Mouse (Mus musculus): ENCODE measurements at regions not wholly inside any gene's neighbourhood (a gene's known extent, or its start where the extent isn't known, plus 50 kb on each side); places are given as distances from the start of the nearest gene placed in this dataset.
"Not testable (repeated sequence)": the region's sequence is repeated elsewhere in the genome, so short reads cannot be mapped to it uniquely, and the experiment has no call there.

DNA sequence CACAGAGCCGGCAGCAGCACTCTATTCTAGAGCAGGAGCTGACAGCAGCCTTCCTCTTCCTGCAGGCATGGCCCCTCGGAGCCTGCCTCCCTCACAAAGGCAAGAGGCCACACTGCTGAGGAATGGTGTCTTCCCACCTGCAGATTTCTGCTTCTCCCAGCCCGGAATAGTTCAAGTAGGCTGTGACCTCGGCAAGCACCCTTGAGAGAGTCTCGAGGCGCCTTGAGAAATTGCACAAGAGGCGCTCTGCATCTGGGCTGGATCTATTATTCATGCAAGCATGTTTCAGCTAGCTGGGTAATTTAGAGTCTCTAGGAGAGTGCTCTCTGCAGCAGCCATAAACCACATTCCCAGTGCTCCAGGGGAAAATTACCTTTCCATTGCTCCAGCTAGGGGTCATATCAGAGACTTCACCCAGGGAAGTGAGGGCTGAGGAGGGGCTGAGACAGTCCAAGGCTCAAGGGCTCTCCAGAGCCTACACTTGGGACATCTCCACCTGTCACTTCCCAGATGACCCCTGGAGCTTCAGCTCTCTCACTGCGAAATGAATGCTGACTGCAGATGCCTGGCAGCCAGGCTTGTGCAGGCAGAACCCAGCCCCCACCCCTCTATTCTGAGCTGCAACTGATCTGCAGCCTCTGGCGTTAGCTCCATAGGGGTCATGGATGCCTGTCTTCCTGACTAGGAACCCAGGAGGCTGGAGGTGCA lies 247.9 kb upstream of the Myt1l start:
- peak; percentile 49 for DNase-seq (ENCODE audit: low read depth, low spot score)

DNA sequence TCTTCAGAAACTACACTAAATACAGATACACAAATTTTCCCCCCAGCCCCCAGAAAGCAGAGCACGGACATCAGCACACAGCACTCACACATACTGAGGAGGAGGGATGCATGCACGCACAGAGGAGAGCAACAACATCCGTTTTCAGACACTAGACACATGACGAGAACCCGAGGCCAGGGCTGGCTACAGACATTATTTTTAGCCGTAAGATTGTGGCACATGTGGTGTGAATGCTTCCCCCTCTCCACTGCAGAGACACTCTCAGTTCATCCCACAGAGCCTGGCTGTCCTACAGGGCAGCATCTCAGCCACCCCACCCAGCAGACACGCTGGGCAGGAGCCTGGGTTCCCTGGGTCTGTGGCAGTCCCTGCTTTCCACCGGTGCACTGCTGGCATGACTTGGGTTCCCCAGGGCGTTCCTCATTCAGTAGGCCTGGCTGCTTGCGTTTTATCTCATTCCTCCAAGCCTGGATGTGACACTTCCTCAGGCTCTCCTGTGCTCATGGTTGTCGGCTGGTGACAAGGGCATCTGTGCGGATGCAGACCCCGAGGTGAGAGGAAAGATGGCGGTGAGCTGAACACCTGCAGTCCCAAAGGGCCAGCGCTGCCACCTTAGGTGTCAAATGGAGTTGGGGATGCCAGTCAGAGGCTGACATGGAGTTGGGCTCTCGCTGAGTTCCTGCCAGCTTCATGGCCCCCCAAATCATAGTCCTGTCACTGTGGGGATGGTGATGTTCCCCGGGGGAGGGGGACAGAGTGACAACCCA lies 247.1 kb upstream of the Myt1l start:
- no peak for DNase-seq (ENCODE audit: low read depth, low spot score)

DNA sequence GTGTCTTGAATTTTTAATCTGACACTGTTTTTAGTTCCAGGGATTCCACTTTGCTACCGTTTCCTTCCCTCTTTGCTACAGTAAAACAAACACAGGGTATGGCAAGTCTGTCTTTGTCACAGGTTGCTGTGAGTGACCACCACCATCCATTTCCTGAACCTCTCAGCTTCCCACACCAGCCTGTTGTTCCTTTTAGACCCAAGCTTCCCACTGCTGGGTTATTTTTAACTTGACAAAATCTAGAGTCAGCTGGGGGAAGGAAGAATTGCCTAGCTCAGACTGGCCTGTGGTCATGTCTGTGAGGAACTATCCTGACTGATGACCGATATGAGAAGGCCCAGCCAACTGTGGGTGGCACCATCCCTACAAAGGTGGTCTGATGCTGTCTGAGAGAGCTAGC lies 239.4 kb upstream of the Myt1l start:
- no peak for DNase-seq (ENCODE audit: low read depth, low spot score)

DNA sequence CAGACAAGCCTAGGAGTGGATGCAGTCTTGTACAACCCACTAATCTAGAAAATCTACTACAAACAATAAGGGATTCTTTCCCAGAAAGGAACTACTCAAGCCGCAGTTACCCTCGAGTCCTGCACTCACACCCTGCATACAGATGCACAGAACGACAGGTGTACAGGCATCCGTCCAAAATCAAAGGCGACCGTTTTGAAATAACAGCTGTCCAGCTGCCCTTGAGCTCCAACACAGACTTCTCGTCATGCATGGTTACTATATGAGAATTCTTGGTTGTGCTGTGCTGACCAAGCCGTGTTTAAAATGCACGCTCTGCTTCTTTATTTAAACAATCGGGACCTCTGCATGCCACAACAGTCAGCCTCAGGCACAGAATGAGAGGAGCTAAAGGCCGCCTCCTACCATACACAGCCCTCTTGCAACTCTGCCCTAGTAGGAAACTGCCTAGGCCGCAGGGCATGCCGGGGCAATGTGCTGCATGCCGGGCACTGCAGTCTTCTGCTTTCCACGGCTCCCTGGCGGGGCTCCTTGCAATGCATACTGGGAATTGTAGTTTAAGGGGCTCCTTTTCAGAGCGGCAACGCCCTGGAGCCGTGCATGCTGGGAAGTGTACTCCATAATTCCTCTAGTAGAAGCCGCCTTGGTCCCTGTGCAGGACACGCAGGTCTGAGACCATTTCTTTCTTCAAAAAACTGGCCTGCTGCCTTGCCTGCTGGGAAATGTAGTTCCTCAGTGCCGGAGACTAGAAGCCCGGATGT lies 237.4 kb upstream of the Myt1l start:
- peak; percentile 98 for DNase-seq (ENCODE audit: low read depth, low spot score)

DNA sequence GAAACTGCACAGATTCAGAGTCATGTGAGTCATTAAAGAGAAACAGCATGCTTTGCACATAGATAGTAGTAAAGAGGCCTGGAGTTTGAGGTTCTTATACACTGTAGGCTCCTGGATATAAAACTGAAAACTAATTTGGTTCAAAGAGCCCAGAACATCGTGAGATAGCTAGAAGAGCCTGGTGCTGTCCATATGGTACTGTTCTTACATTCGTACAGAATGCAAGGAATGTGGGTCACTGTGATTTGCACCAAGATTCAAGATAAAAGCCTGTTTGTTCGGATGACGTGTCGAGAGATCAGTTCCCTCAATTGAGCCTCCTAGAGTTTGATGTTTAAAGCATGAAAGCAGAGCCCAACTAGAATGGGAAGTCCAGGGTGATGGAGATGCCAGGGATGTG lies 230.2 kb upstream of the Myt1l start:
- no peak for DNase-seq (ENCODE audit: low read depth, low spot score)

DNA sequence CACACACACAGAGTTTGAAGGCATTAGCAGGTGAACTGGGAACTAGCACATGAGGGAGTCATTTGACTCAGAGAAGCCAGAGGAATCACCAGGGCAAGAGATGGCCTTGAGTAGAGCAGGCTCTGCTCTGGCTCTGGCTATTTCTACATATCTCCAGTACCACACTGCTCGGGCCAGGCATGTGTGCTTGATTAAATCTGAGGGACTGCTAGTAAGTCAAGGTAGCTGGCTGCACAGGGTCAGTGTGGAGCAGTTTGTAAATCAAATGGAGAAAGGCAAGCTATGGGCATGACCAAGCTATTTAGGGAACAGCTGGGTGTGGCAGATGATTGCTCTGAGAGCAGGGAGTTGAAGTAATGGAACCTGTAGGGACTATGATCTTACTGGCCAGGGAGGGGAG lies 212.5 kb upstream of the Myt1l start:
- DNase-seq (ENCODE audit: low read depth, low spot score), result no peak

DNA sequence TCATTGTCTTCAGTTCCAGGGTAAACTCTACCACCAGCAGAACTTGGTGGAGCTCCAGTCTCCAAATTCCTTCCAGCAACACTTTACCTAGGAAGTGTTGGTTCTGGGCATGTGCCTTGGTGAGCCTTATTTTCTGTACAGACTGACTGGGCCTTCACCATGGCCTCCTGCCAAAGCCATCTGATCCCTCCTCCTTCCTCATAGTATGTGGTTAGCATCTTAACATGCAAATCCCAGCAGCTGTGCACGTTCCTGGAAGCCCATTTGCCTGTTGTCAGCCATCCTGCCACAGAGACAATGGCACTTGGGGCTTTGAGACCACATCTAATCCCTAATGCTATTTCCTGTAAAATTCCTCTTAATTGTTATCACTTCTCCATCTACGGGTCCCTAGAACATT lies 206.7 kb upstream of the Myt1l start:
- DNase-seq (ENCODE audit: low read depth, low spot score), result no peak

DNA sequence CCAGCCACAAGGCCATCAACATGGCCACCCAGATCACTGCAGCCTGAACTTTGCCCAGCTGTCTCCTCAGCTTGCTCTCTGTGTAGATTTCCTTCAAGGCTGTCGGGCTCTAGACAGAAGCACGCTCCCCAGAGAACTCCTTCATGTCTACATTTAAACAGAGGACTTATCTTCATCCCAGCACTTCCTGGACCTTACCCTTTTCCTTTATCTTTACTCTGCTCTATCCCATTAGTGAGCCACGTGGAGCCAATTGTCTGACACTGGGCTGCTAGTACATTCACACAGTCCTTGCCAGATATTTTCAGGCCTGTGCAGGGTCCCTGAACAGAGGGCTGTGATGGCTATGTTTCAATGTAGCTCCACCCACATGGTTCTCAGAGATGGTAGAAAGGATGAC lies 204.7 kb upstream of the Myt1l start:
- no peak for DNase-seq (ENCODE audit: low read depth, low spot score)

DNA sequence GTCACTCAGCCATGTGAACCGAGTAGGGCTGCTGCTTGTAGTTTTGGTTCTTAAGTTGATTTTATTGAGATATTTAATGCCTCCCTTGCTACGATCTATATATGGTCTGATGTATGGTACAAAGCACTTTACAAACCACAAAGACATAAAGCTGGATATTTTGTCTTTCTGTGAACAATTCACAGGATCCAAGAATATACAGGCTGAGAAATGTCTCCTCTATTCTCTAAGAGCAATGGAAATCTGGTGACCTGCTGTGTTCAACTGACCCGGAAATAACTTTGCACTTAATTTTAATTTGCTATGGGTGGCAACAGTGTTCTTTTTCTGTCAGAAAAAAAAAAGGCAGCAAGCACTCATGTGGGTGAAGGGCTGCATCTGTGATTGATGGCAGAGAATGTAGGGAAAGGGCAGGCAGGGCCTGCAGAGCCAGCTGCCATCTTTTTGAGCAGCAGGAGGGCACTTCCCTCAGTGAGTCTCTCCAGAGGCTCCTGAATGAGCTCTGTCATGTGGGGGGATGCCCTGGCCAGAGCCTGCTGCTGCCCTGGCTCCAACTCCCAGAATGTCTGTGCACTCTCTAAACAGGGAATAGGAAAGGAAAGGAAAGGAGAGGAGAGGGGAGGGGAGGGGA lies 192.2 kb upstream of the Myt1l start:
- DNase-seq (ENCODE audit: low read depth, low spot score), result no peak

DNA sequence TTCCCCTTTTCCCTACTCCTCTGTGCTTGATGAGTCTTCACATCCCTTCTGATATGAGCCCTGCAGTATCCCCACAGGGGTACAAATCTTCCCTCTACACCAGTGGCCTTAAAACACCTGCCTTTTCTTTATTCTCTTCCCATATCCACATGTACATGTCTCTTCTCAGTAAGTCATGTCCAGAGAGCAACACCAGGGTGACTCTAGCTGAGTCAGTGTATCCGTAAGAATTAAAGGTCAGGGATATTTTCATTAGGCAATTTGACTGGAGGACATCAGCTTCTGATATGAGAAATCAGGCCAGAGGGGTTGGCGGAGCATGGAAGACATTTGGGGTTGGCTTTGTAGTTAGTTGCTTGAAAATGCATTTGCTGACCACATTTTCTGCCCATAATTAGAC lies 190.8 kb upstream of the Myt1l start:
- no peak for DNase-seq (ENCODE audit: low read depth, low spot score)

DNA sequence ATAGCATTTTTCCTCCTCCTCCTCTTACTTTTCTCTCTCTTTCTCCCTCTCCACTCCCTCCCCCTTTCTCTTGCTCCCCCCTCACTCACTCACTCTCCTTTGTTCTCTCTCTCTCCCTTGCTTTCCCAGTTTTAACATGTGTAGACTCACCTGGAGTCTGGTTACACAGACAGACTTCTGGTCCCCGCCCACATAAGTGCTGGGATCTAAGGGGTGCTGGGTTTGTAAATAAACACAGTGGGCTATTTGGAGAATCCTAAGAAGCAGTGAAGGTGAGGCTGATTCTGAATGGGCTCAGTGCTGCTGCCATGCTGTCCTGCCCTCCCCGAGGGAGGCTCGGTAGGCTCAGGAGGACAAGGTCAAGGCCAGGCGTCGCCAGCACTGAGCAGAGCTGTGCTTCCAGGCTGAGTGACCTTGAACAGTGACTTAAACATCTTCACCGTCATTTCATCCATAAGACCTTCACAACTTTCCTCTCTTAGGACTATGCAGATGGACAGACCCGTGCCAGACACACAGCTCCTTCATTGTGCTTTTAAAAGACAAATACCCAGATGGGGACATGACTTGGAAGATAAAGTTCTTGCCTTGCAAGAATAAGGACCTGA lies 186.7 kb upstream of the Myt1l start:
- no peak for DNase-seq (ENCODE audit: low read depth, low spot score)

DNA sequence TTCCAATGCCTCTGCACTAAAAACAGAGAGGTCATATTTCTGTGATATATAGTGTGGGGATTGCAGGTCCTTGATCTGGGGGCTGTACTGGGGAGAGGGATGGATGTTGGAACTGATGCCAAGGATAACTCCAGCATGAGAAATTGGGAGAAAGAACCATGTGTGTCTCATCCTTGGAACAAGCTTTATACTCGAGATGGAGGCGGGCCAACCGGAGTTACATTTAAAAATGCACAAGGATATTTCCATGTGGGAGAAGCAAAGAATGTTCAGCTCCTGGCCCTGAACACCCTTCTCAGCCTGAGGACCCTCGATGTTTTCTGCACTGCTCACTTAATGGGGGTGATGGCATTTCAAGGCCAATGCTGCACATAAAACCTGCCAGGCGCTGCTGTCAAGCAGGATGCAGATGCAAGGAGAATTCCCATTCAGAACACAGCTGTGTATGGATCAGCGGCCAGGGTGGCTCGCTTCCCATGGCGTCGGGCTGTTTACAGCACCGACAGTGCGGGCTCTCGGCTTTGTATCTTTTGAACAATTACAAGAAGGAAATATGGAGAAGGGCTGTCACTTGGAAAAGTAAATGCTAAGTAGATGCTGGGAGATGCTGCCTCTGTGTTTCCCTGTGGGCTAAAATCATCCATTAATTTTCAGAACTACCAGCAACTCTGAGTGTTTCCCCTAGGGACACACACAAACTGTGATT lies 184.9 kb upstream of the Myt1l start:
- no peak for DNase-seq (ENCODE audit: low read depth, low spot score)

DNA sequence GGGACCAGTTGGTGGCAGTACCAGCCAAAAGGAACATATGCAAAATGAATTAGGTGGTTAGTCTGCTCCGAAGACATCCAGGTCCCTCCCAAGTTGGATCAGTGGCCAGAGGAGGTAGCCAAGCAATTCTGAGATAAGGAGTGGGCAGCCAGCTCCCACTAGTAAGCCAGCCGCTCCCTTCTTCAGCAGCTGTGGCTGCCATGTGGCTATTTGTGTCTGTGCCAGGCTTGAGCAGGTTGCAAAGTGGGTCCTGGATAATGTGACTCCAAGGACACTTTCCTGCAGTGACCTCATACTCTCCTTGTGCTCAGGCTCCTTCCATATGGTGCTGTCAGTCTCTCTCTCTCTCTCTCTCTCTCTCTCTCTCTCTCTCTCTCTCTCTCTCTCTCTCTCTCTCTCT lies 179.5 kb upstream of the Myt1l start:
- DNase-seq (ENCODE audit: low read depth, low spot score), result no peak

DNA sequence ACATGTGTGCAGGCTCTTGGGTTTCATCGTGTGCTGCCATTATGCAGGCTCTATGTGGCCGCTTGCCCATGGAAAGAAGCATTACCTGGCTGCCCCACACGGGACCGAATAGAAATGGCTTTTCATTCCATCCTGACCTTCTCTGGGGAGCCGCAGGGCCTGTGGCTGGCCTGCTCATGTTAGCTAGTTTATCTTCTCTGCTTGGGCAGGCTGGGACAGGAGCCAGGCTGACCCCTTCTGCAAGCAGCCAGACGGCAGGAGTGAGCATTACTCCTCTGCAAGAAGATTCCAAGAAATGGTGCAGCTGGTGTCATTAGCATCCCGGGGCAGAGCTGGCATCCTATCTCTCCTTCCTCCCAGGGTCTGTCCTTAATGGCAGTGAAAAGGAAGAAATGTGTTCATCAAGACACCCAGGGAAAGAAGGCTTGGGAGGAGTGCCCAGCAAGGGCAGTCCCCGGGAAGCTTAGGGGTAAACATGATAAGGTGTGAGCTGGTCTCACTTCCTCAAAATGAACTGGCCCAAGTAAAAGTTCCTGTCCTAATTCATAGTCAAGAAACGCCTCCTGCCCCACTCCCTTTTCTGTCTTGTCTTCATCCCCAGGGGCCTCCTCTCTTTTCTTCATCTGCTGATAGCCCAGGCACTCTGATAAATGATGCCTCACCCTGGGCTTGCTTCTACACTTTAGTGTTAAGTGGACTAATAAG lies 178.9 kb upstream of the Myt1l start:
- no peak for DNase-seq (ENCODE audit: low read depth, low spot score)

DNA sequence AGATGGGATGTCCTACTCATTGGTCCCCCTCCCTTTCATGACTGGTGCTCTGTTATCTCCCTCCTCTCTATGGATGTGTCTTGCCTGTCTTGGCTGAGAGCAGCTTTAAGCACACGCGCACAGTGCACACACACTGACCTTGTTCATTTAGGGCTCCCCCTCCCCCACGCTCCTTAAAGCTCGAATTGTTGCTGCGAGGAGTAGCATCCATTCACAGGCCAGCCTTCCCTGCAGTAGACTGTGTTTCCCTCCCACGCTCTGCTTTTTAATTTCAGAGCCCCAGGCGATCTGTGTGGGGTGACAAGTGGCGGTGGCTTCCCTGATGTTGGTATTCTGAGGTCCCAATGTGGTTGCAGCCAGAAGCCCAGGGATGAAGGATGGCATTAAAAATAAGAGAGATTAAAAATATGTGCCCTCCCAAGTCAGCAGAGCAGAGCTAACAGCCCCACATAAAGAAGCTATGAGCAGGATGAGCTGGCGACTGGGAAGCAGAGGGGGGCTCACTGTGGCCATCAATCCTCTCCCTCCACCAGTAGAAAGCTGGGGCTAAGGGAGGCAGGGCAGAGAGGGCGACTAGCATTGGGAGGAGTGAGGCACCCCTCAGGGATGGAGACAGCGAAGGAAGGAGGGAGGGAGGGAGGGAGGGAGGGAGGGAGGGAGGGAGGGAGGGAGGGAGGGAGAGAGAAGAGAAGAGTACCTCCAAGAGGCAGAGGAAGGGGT lies 174.2 kb upstream of the Myt1l start:
- DNase-seq (ENCODE audit: low read depth, low spot score), result no peak

DNA sequence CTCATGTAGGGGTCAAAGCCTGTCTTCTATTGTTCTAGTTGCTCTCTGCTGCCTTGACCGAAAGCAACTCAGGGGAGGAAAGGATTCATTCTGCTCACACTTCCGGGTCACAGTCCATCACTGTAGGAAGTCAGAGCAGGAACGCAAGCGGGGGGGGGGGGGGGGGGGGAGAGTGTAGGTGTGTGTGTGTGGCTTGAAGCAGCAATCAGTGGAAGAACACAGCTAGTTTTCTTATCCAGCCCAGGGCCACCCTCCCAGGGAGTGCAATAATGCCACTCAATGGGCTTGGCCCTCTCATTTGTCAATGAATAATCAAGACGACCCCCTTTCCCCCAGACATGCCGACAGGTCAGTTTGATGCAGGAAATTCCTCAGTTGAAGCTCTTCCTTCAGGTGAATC lies 173.4 kb upstream of the Myt1l start:
- no peak for DNase-seq (ENCODE audit: low read depth, low spot score)

DNA sequence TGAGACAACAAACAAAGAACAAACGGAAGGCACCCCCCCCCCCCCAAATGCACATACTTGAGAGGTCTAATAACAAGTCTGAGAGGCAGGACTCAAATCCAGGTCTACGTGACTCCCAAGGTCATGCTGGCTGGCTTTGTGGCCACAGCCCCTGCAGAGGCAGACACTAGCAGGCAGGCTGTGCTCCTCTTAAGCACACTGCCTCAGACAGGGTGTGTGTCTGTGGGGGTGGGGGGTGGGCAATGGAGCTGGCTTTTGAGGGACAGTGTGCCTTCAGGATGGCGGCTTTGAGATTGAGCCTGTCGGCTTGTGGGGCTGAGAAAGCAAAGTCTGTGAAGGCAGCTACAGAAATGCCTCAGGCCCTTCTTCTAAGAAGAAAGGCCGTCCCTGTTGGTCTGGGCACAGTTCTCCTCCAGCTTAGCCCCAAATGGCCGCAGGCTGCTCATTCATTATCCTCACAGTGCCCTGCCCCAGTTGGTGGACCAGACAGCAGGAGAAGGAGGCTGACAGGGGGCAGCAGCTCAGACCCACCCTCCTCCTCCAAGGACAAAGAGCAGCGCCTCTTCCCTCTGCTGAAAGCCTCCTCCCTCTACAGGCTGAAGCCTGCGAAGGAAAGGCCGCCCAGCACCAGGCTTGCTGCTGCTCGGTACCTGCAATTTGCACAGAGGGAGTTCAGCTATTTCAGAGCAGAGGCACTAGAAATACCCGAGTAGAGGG lies 171.3 kb upstream of the Myt1l start:
- no peak for DNase-seq (ENCODE audit: low read depth, low spot score)

DNA sequence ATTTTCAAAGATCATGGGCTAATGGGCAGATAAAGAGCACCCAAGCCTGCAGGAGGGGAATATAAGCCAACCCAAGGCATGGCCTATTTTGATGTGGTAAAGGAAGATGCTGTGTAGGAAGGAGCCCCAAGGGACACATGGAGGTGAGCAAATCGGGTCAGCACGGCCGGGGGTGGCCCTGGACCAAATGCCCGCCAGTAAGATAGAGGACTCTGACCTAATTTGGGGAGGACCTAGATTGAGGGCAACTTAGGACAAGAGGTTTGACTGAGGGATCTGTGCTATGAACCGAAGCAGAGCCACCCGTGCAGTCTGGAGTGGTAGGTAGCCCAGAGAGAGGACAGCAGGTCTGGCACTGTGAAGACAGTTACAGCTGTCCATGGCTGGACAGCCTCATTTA lies 166.9 kb upstream of the Myt1l start:
- DNase-seq (ENCODE audit: low read depth, low spot score), result no peak

DNA sequence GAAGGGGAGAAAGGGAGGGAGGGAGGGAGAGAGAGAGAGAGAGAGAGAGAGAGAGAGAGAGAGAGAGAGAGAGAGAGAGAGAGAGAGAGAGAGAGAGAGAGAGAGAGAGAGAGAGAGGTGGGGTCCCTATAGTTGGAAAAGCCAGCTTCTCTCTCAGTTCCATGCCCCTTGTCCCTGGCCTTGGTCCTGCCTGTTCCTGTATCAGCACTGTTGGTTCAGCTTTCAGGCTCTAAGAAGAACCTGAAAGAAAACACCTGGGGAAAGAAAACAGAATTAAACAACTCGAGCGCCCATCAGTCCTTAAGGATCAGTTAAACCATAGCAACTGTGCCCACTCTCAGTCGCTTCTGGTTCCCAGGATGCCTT lies 160.5 kb upstream of the Myt1l start:
- not testable (repeated sequence) for DNase-seq (ENCODE audit: low read depth, low spot score)

Data from brain, embryonic 18.5 days (tissue).